Mouse (Mus musculus) liver, adult 2 months (tissue): Measurements from ENCODE around the gene Trim17.

Source experiments
- CTCF ChIP-seq: fragments of 200-500 bp; IDR thresholded peaks from 2 replicates; pipeline ENCODE4 v1.5.1; 2011; ENCODE audit warnings: low read depth, low read length, control low read depth
- POLR2A ChIP-seq: fragments of 200-500 bp; IDR thresholded peaks from 2 replicates; pipeline ENCODE4 v1.6.1; 2011; ENCODE audit warnings: low read length, control low read depth; ENCODE audit not compliant: insufficient read depth; ENCODE audit errors: extremely low read depth

GRCm38 (mm10) chr11:58947798-58948528 is 6.5 kb upstream of the Trim17 start:
- no peak for TF ChIP-seq CTCF
- TF ChIP-seq POLR2A, result no peak
